Mouse (Mus musculus): ENCODE measurements around the gene Fam133b.

GRCm38 (mm10) chr5:3536592-3537212 is 6.9 kb upstream of the Fam133b start:
- TF ChIP-seq CTCF (IDR thresholded peaks at IDR 0.05; ENCODE audit: borderline replicate concordance, insufficient read depth, low read length) (no peak), POLR2A (IDR thresholded peaks at IDR 0.05; ENCODE audit: low read depth, low read length) (no peak)
